ENCODE assay signal across 10 mouse cellular contexts in the genomic region with DNA sequence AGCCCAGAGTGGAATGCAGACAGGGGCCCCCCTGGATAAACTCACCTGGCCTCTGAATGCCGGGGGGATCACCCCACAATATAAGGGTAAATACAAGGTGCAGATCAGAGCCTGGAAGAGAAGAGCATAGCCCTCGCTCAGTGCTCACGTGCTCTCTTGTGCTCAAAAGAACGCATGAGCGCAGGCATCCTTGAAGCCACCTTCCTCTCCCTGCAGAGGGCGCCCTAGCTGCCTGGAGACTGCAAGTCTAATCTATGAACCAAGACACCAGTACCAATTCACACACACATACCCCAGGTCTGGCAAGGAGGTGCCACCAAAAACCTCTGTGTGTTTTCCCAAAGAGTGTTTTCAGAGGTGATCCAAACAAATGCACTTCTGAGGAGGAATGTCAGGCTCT. TPM values are rescaled to one million over a fixed set of nuclear protein-coding genes. Genes with fewer than 3 reads are reported as not detected.
DNase-seq lines count a peak whose midpoint lies in the region; ATAC-seq and TF ChIP-seq lines count a peak whose summit lies in the region.
"Had no signal": no experiment of that assay in that cellular context is flagged by ENCODE, and none has a peak within 500 bp of the region (broad histone marks: within the 10 kb centered on the region; RNA-seq: fewer than 3 reads in every experiment).

No protein-coding gene starts in this region.

- no peak overlapping the region for H3K4me3 ChIP-seq in gastrocnemius, adult 2 months
- no peak overlapping the region for H3K4me3 ChIP-seq in midbrain, embryonic 11.5 days (ENCODE audit: low read depth, low read length)
- no peak overlapping the region for H3K4me3 ChIP-seq in midbrain, embryonic 16.5 days (ENCODE audit: low read depth, low read length)

- no peaks in the 10 kb centered on the region for H3K36me3 ChIP-seq in midbrain, embryonic 11.5 days (ENCODE audit: control insufficient read depth, insufficient read depth, low read length)
- H3K36me3 ChIP-seq in midbrain, embryonic 16.5 days (ENCODE audit: control insufficient read depth, insufficient read depth, low read length), result no peaks in the 10 kb centered on the region

- 31% methylated on average over 6 of the region's 6 CpGs for whole genome bisulfite sequencing in midbrain, embryonic 11.5 days
- WGBS in midbrain, embryonic 16.5 days, result 27% methylated on average over 6 of the region's 6 CpGs

- TF ChIP-seq CTCF in gastrocnemius, adult 2 months (IDR thresholded peaks at IDR 0.05), result peak; percentile 64

- intact Hi-C loops in gastrocnemius, adult 2 months (cut with DNase I), result loop anchor here (1.0 to 5.0 kb wide), 2 partner anchors 47 to 512 kb away; a partner anchor contains a TSS

- DNase-seq in gastrocnemius, adult 2 months, result peak; percentile 41
- DNase-seq in gastrocnemius, postnatal 25 days, result no peak
- peak; percentile 92 for DNase-seq in midbrain, embryonic 11.5 days (ENCODE audit: low spot score, missing footprints)
- DNase-seq in cerebellum, postnatal 14 days, result peak; percentile 45 to 76
- no peak for DNase-seq in testis, postnatal 10 days (ENCODE audit: low spot score)
- no peak for DNase-seq in urinary bladder, adult 2 months (ENCODE audit: low spot score)

- no peaks in the 10 kb centered on the region for H3K4me1 ChIP-seq in midbrain, embryonic 11.5 days (ENCODE audit: control insufficient read depth, insufficient read depth, low read length)
- H3K4me1 ChIP-seq in midbrain, embryonic 16.5 days (ENCODE audit: control insufficient read depth, insufficient read depth, low read length), result no peaks in the 10 kb centered on the region

- no peaks in the 10 kb centered on the region for H3K27me3 ChIP-seq in midbrain, embryonic 11.5 days (ENCODE audit: control insufficient read depth, insufficient read depth, low read length)
- H3K27me3 ChIP-seq in midbrain, embryonic 16.5 days (ENCODE audit: control insufficient read depth, insufficient read depth, low read depth, low read length), result no peaks in the 10 kb centered on the region

- no peaks in the 10 kb centered on the region for H3K9me3 ChIP-seq in midbrain, embryonic 11.5 days (ENCODE audit: control insufficient read depth, low read length)
- H3K9me3 ChIP-seq in midbrain, embryonic 16.5 days (replicated peaks; ENCODE audit: control insufficient read depth, low read length, poor library complexity, severe bottlenecking), result no peaks in the 10 kb centered on the region

- no peak overlapping the region for H3K9ac ChIP-seq in midbrain, embryonic 11.5 days (ENCODE audit: low read length)
- no peak overlapping the region for H3K9ac ChIP-seq in midbrain, embryonic 16.5 days (ENCODE audit: low read depth, low read length)

- no peak overlapping the region for H3K27ac ChIP-seq in gastrocnemius, adult 2 months
- no peak overlapping the region for H3K27ac ChIP-seq in midbrain, embryonic 11.5 days (ENCODE audit: low read depth, low read length)
- no peak overlapping the region for H3K27ac ChIP-seq in midbrain, embryonic 16.5 days (ENCODE audit: low read length)

- no peak overlapping the region for H3K4me2 ChIP-seq in midbrain, embryonic 11.5 days
- no peak overlapping the region for H3K4me2 ChIP-seq in midbrain, embryonic 16.5 days (ENCODE audit: low read length)

- ATAC-seq in midbrain, embryonic 11.5 days (ENCODE audit: low FRiP score), result no peak
- no peak for ATAC-seq in midbrain, embryonic 16.5 days
- ATAC-seq in monocyte, adult 5-6 weeks (replicated peaks; ENCODE audit: insufficient number of reproducible peaks, low FRiP score, low TSS enrichment, poor library complexity, severe bottlenecking), result 0 out of 2 replicates have a peak, but pooled peaks have one; percentile 41

RNA-seq across cellular contexts. Expression of a gene that starts 2.4 kb away (rescaled TPM):
- under 1 TPM in 1 of 2 experiments, not detected in 1; 0.14 TPM for total RNA-seq in gastrocnemius, adult 2 months (2021)
- total RNA-seq in gastrocnemius, postnatal 25 days (2021), result not detected
- polyA plus RNA-seq in midbrain, embryonic 11.5 days (2014; fragmentation: Nextera tagmentation; extraction: Ambion mirVana), result 0.05 TPM in 1 of 2 replicates, not detected in the other
- not detected in 2 replicates for polyA plus RNA-seq in midbrain, embryonic 16.5 days (2015; fragmentation: Nextera tagmentation; extraction: Ambion mirVana)
- not detected in 3 replicates for total RNA-seq in monocyte, adult 5-6 weeks (2017)
- polyA plus RNA-seq in urinary bladder, adult 2 months (2012; rRNA removed), result 0.06 TPM in 1 of 2 replicates, not detected in the other
- total RNA-seq: heart, postnatal 14 days had no signal
- polyA plus RNA-seq: lung, embryonic 16.5 days had no signal

RNA-seq across cellular contexts. Expression of a gene that starts 15.1 kb away (rescaled TPM):
- total RNA-seq in gastrocnemius, adult 2 months (2021), result not detected
- total RNA-seq in gastrocnemius, postnatal 25 days (2021), result not detected
- 8.7 and 8.9 TPM in 2 replicates for polyA plus RNA-seq in midbrain, embryonic 11.5 days (2014; fragmentation: Nextera tagmentation; extraction: Ambion mirVana)
- 100.0 and 114 TPM in 2 replicates for polyA plus RNA-seq in midbrain, embryonic 16.5 days (2015; fragmentation: Nextera tagmentation; extraction: Ambion mirVana)
- 0.32 to 2.5 TPM (median 0.49 TPM) in 3 replicates for total RNA-seq in monocyte, adult 5-6 weeks (2017)
- polyA plus RNA-seq in urinary bladder, adult 2 months (2012; rRNA removed), result 2.0 and 2.4 TPM in 2 replicates

RNA-seq across cellular contexts. Expression of a gene that starts 47.0 kb away (rescaled TPM):
- 10 to 100 TPM in 1 of 2 experiments, 1 to 10 TPM in 1; 1.8 to 18.9 TPM for total RNA-seq in gastrocnemius, adult 2 months (2021)
- 10 to 100 TPM in 1 of 2 experiments, 1 to 10 TPM in 1; 6.7 to 12.8 TPM for total RNA-seq in gastrocnemius, postnatal 25 days (2021)
- polyA plus RNA-seq in midbrain, embryonic 11.5 days (2014; fragmentation: Nextera tagmentation; extraction: Ambion mirVana), result 1.5 and 1.7 TPM in 2 replicates
- 7.0 and 7.1 TPM in 2 replicates for polyA plus RNA-seq in midbrain, embryonic 16.5 days (2015; fragmentation: Nextera tagmentation; extraction: Ambion mirVana)
- 0.78 TPM in 1 of 3 replicates, not detected in the others for total RNA-seq in monocyte, adult 5-6 weeks (2017)
- polyA plus RNA-seq in urinary bladder, adult 2 months (2012; rRNA removed), result 10.0 and 23.6 TPM in 2 replicates
- polyA plus RNA-seq: lung, embryonic 16.5 days had no signal

RNA-seq across cellular contexts. Expression of a gene that starts 55.4 kb away (rescaled TPM):
- 1 to 10 TPM; 3.7 to 4.9 TPM for total RNA-seq in gastrocnemius, adult 2 months (2021)
- 1 to 10 TPM; 3.3 to 5.1 TPM for total RNA-seq in gastrocnemius, postnatal 25 days (2021)
- polyA plus RNA-seq in midbrain, embryonic 11.5 days (2014; fragmentation: Nextera tagmentation; extraction: Ambion mirVana), result 0.29 TPM in 1 of 2 replicates, not detected in the other
- 0.65 and 1.5 TPM in 2 replicates for polyA plus RNA-seq in midbrain, embryonic 16.5 days (2015; fragmentation: Nextera tagmentation; extraction: Ambion mirVana)
- total RNA-seq in monocyte, adult 5-6 weeks (2017), result 0.19 to 0.48 TPM (median 0.43 TPM) in 3 replicates
- polyA plus RNA-seq in urinary bladder, adult 2 months (2012; rRNA removed), result 0.09 and 0.12 TPM in 2 replicates
- total RNA-seq: heart, postnatal 14 days had no signal

Comparison
In these comparisons a context has a peak if more than half of its experiments do, and no peak if none do; other contexts are left out.
1. DNase-seq: peak in gastrocnemius, adult 2 months (single experiment), midbrain, embryonic 11.5 days (single experiment) and cerebellum, postnatal 14 days (2 of 2); none in gastrocnemius, postnatal 25 days (single experiment), testis, postnatal 10 days (single experiment) and urinary bladder, adult 2 months (single experiment).